Mouse (Mus musculus): ENCODE data around the gene Tssc4. TPM values are rescaled to one million over a fixed set of nuclear protein-coding genes. Genes with fewer than 3 reads are reported as not detected.

Gene Tssc4
- polyA plus RNA-seq, 1 experiment: 99.9 TPM

GRCm38 (mm10) chr7:143114773-143115172 is 45.7 kb downstream of the Tssc4 start:
- DNase-seq (ENCODE audit: low read depth): no peak
- no peak for TF ChIP-seq POLR2A (IDR thresholded peaks at IDR 0.05; ENCODE audit: borderline replicate concordance, extremely low read depth, insufficient read depth, insufficient read length, poor library complexity, severe bottlenecking)
- no peak for TF ChIP-seq CTCF (IDR thresholded peaks at IDR 0.05; ENCODE audit: borderline replicate concordance, extremely low read depth, insufficient read depth, insufficient read length)

- no peak for DNase-seq (ENCODE audit: low read depth)
- TF ChIP-seq POLR2A (IDR thresholded peaks at IDR 0.05; ENCODE audit: borderline replicate concordance, extremely low read depth, insufficient read depth, insufficient read length, poor library complexity, severe bottlenecking): no peak
- no peak for TF ChIP-seq CTCF (IDR thresholded peaks at IDR 0.05; ENCODE audit: borderline replicate concordance, extremely low read depth, insufficient read depth, insufficient read length)
These were observed 47.5 kb downstream of the Tssc4 start for GRCm38 (mm10) chr7:143116521-143116920.

GRCm38 (mm10) chr7:143119407-143119806 is 50.4 kb downstream of the Tssc4 start:
- DNase-seq (ENCODE audit: low read depth): peak; percentile 21
- no peak for TF ChIP-seq POLR2A (IDR thresholded peaks at IDR 0.05; ENCODE audit: borderline replicate concordance, extremely low read depth, insufficient read depth, insufficient read length, poor library complexity, severe bottlenecking)
- no peak for TF ChIP-seq CTCF (IDR thresholded peaks at IDR 0.05; ENCODE audit: borderline replicate concordance, extremely low read depth, insufficient read depth, insufficient read length)

- DNase-seq (ENCODE audit: low read depth): no peak
- TF ChIP-seq POLR2A (IDR thresholded peaks at IDR 0.05; ENCODE audit: borderline replicate concordance, extremely low read depth, insufficient read depth, insufficient read length, poor library complexity, severe bottlenecking): no peak
- TF ChIP-seq CTCF (IDR thresholded peaks at IDR 0.05; ENCODE audit: borderline replicate concordance, extremely low read depth, insufficient read depth, insufficient read length): no peak
These were observed 50.8 kb downstream of the Tssc4 start for GRCm38 (mm10) chr7:143119826-143120225.

Other genes with a start within 250 kb of the Tssc4 start
- gene Th, start 138.1 kb upstream of the Tssc4 start, polyA plus RNA-seq (2012; rRNA removed): 14.8 and 17.9 TPM in 2 replicates
- 0.72 and 0.98 TPM in 2 replicates for gene Ascl2, start 100.0 kb upstream of the Tssc4 start, polyA plus RNA-seq (2012; rRNA removed)
- 0.16 and 0.42 TPM in 2 replicates for gene Tspan32, start 64.2 kb upstream of the Tssc4 start, polyA plus RNA-seq (2012; rRNA removed)
- gene Cd81, start 16.5 kb upstream of the Tssc4 start, polyA plus RNA-seq (2012; rRNA removed): 210 and 278 TPM in 2 replicates
- 2.8 and 3.1 TPM in 2 replicates for gene Trpm5, start 25.4 kb downstream of the Tssc4 start, polyA plus RNA-seq (2012; rRNA removed)
- 0.95 and 1.2 TPM in 2 replicates for gene Kcnq1, start 37.1 kb downstream of the Tssc4 start, polyA plus RNA-seq (2012; rRNA removed)

Data from brain, embryonic 14.5 days (tissue).